Mouse (Mus musculus) liver, adult 2 months (tissue): Measurements from ENCODE around the gene Hoxb3. TPM values are rescaled to one million over a fixed set of nuclear protein-coding genes. Genes with fewer than 3 reads are reported as not detected.

Experiments used
- DNase-seq: peaks from one replicate; pipeline ENCODE4 v3.0.0-alpha.2; 2011; ENCODE audit warnings: low read depth, low spot score; ENCODE audit errors: extremely low read depth
- H3K27ac ChIP-seq: fragments of 200-500 bp; replicated peaks from 2 replicates; pipeline ENCODE4 v1.5.1; 2012; ENCODE audit warnings: low read depth, mild to moderate bottlenecking, control low read depth, inconsistent platforms, low read length; ENCODE audit not compliant: insufficient read depth
- H3K27me3 ChIP-seq: fragments of 200-500 bp; 2 replicates; pipeline ENCODE4 v1.6.1; 2012; ENCODE audit warnings: mild to moderate bottlenecking, moderate library complexity, low read length, inconsistent platforms; ENCODE audit not compliant: control insufficient read depth, insufficient read depth
- H3K36me3 ChIP-seq: fragments of 200-500 bp; 2 replicates; pipeline ENCODE4 v1.6.1; 2012; ENCODE audit warnings: low read length, inconsistent platforms; ENCODE audit not compliant: control insufficient read depth, insufficient read depth
- H3K4me1 ChIP-seq: fragments of 200-500 bp; 2 replicates; pipeline ENCODE4 v1.6.1; 2011; ENCODE audit warnings: low read length; ENCODE audit not compliant: control insufficient read depth, insufficient read depth
- H3K4me3 ChIP-seq: fragments of 200-500 bp; 2 replicates; pipeline ENCODE4 v1.5.1; 2011; ENCODE audit warnings: low read depth, mild to moderate bottlenecking, control low read depth, low read length, moderate library complexity; ENCODE audit not compliant: insufficient read depth
- H3K79me2 ChIP-seq: fragments of 200-500 bp; 2 replicates; pipeline ENCODE4 v1.6.1; 2012; ENCODE audit warnings: inconsistent platforms, mild to moderate bottlenecking, low read length, moderate library complexity; ENCODE audit not compliant: control insufficient read depth, insufficient read depth
- H3K9ac ChIP-seq: fragments of 200-500 bp; 2 replicates; pipeline ENCODE4 v1.6.1; 2012; ENCODE audit warnings: low read depth, mild to moderate bottlenecking, control low read depth, inconsistent platforms, low read length
- CTCF ChIP-seq: fragments of 200-500 bp; IDR thresholded peaks from 2 replicates; pipeline ENCODE4 v1.5.1; 2011; ENCODE audit warnings: low read depth, low read length, control low read depth
- POLR2A ChIP-seq: fragments of 200-500 bp; IDR thresholded peaks from 2 replicates; pipeline ENCODE4 v1.6.1; 2011; ENCODE audit warnings: low read length, control low read depth; ENCODE audit not compliant: insufficient read depth; ENCODE audit errors: extremely low read depth
- WGBS: fragments of 180-500 bp; shearing (Covaris S2); methylation state at CpG from one replicate; pipeline ENCODE4 v1.1.7; 2018; 5-methylcytosine and 5-hydroxymethylcytosine counted together
- polyA plus RNA-seq: library from polyadenylated mRNA; depleted of rRNA; stranded (reverse); fragments of >200 nt; gene quantifications from 2 replicates; pipeline ENCODE4 v1.2.3, GENCODE M21; 2012
- total RNA-seq: library from RNA; depleted of rRNA; stranded (reverse); fragments of >200 nt; gene quantifications from 2 replicates; pipeline ENCODE4 v1.2.3, GENCODE M21; 2014

The Hoxb3 gene
- total and polyA plus RNA-seq, 2 experiments: 0.18 to 0.48 TPM

- Histone ChIP-seq H3K4me1 (peaks cover 3% of the 10 kb centered on the region; the same call in 1 of the 2 replicates), H3K4me3 (peak overlapping the region; percentile 33; the same call in 1 of the 2 replicates), H3K27ac (no peak overlapping the region), H3K9ac (peak overlapping the region; percentile 42; the same call in 1 of the 2 replicates), H3K79me2 (no peaks in the 10 kb centered on the region), H3K27me3 (peaks cover 29% of the 10 kb centered on the region), H3K36me3 (no peaks in the 10 kb centered on the region)
- 21% methylated on average over 45 of the region's 45 CpGs for WGBS
- TF ChIP-seq POLR2A: no peak
- 0 out of 2 replicates have a peak, but pooled peaks have one; percentile 17 for TF ChIP-seq CTCF
- DNase-seq: no peak
These were observed 23.0 kb downstream of the Hoxb3 start for GRCm38 (mm10) chr11:96345893-96346806.

- no peak for TF ChIP-seq CTCF
- no peak for TF ChIP-seq POLR2A
- Histone ChIP-seq H3K4me1 (peaks cover 3% of the 10 kb centered on the region; the same call in 1 of the 2 replicates), H3K27me3 (peaks cover 26% of the 10 kb centered on the region), H3K79me2 (no peaks in the 10 kb centered on the region), H3K9ac (no peak overlapping the region), H3K27ac (no peak overlapping the region), H3K36me3 (no peaks in the 10 kb centered on the region), H3K4me3 (no peak overlapping the region)
- DNase-seq: peak; percentile 16
- 40% methylated on average over 5 of the region's 5 CpGs for WGBS
These were observed 23.9 kb downstream of the Hoxb3 start for GRCm38 (mm10) chr11:96346916-96347520.

- Histone ChIP-seq H3K4me3 (no peak overlapping the region), H3K27ac (no peak overlapping the region), H3K36me3 (no peaks in the 10 kb centered on the region), H3K4me1 (peaks cover 3% of the 10 kb centered on the region; the same call in 1 of the 2 replicates), H3K27me3 (peaks cover 28% of the 10 kb centered on the region), H3K79me2 (no peaks in the 10 kb centered on the region), H3K9ac (no peak overlapping the region)
- no peak for DNase-seq
- TF ChIP-seq CTCF: no peak
- no peak for TF ChIP-seq POLR2A
- WGBS: 17% methylated on average over 4 of the region's 4 CpGs
These were observed 24.6 kb downstream of the Hoxb3 start for GRCm38 (mm10) chr11:96347717-96348116.

DNA sequence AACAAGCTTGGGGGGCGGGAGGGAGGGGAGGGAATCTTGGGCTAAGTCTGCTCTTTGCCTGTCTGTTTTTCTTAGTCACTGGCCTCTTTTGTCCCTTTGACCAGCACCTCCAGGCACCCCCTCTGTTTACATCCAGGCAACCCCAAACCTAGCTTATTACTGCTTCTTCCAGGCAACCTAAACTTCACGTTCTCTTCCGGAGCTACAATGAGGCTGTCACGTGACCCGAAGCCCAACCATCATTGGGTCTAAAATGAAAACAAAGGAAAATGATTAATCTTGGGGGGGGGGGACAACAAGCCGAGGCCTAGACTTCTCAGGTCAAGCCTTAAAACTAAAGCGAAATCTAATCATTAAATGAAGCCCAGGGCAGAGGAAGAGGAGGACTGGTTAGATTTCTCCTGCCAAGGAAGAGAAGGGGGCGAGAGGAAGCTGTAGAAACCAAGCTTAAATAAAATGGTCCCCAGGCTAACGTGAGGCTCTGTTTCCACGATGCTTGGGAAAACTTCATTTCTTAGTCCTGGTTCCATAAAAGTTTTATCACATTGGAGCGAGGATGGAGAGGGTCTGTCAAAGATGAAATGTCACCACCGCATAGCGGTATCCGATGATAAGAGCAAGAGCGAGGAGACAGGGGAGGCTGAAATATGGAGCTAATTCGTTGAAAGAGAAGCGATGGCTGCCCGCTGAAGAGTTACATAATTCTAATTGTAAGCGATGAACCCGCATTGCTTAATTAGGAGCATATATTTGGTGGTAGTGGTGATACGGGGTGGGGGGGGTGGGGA lies 25.2 kb downstream of the Hoxb3 start:
- H3K27me3 ChIP-seq: peaks cover 34% of the 10 kb centered on the region
- no peak for TF ChIP-seq POLR2A
- no peak for TF ChIP-seq CTCF

DNA sequence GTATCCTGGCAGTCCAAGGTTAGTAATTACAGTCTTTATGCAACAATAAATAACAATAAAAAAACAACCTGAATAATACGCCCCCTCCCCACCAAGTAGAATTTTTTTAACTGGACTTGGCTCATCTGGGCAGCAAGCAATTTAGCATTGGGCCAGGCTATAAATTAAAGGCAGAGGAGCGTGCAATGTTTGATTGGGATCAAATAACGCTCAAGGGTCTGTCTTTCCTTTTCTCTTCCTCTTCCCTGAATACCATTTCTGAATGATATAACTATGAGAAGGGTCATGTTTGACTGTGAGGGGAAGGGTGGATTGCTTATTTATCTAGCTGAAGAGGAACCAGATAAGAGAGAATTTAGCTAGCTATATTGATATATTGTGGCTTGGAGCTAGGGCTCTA lies 25.9 kb downstream of the Hoxb3 start:
- 40% methylated on average over 3 of the region's 3 CpGs for WGBS
- Histone ChIP-seq H3K36me3 (no peaks in the 10 kb centered on the region), H3K4me1 (peaks cover 3% of the 10 kb centered on the region; the same call in 1 of the 2 replicates), H3K4me3 (no peak overlapping the region), H3K27ac (no peak overlapping the region), H3K79me2 (no peaks in the 10 kb centered on the region), H3K27me3 (peaks cover 35% of the 10 kb centered on the region), H3K9ac (no peak overlapping the region)
- DNase-seq: no peak
- no peak for TF ChIP-seq POLR2A

More for the DNA sequence above, 25.2 kb downstream of the Hoxb3 start:
- no peak for DNase-seq
- 13% methylated on average over 21 of the region's 21 CpGs for WGBS
- Histone ChIP-seq H3K4me1 (peaks cover 3% of the 10 kb centered on the region; the same call in 1 of the 2 replicates), H3K27ac (no peak overlapping the region), H3K79me2 (no peaks in the 10 kb centered on the region), H3K36me3 (no peaks in the 10 kb centered on the region), H3K4me3 (no peak overlapping the region), H3K9ac (no peak overlapping the region; the same call in 1 of the 2 replicates)
